Mouse (Mus musculus) stomach, postnatal 0 days (tissue): ENCODE measurements at regions not wholly inside any gene's neighbourhood (a gene's known extent, or its start where the extent isn't known, plus 50 kb on each side); places are given as distances from the start of the nearest gene placed in this dataset.

Source experiments
- ATAC-seq: fragments of 200-750 bp; cut with Nextera tagmentation; 2 replicates; pipeline ENCODE4 v1.8.0; 2017; ENCODE audit not compliant: low FRiP score, low TSS enrichment
- DNase-seq: peaks from one replicate; pipeline ENCODE4 v3.0.0-alpha.2; 2016; ENCODE audit warnings: low spot score
- H3K27ac ChIP-seq: fragments of 300-500 bp; sonication (generic); replicated peaks from 2 replicates; pipeline ENCODE4 v1.5.1; 2014; ENCODE audit warnings: mild to moderate bottlenecking, control low read depth
- H3K27me3 ChIP-seq: fragments of 300-500 bp; sonication (generic); 2 replicates; pipeline ENCODE4 v1.6.1; 2014; ENCODE audit warnings: low read length; ENCODE audit not compliant: control insufficient read depth, insufficient read depth
- H3K36me3 ChIP-seq: fragments of 300-500 bp; sonication (generic); 2 replicates; pipeline ENCODE4 v1.6.1; 2014; ENCODE audit warnings: low read length, mixed read lengths; ENCODE audit not compliant: control insufficient read depth, insufficient read depth
- H3K4me1 ChIP-seq: fragments of 300-500 bp; sonication (generic); replicated peaks from 2 replicates; pipeline ENCODE4 v1.6.1; 2014; ENCODE audit warnings: antibody characterized with exemption; ENCODE audit not compliant: control insufficient read depth, insufficient read depth
- H3K4me2 ChIP-seq: fragments of 300-500 bp; sonication (generic); replicated peaks from 2 replicates; pipeline ENCODE4 v1.6.1; 2014; ENCODE audit warnings: low read depth, mild to moderate bottlenecking, control low read depth, moderate library complexity
- H3K4me3 ChIP-seq: fragments of 300-500 bp; sonication (generic); 2 replicates; pipeline ENCODE4 v1.5.1; 2014; ENCODE audit warnings: low read depth, low read length, control low read depth
- H3K9ac ChIP-seq: fragments of 300-500 bp; sonication (generic); 2 replicates; pipeline ENCODE4 v1.6.1; 2014; ENCODE audit warnings: mild to moderate bottlenecking, low read length, control low read depth, mixed read lengths
- H3K9me3 ChIP-seq: fragments of 300-500 bp; sonication (generic); 2 replicates; pipeline ENCODE4 v1.6.1; 2016; ENCODE audit warnings: low read length; ENCODE audit not compliant: control insufficient read depth
- CTCF ChIP-seq: IDR thresholded peaks from 2 replicates; pipeline ENCODE4 v1.5.1; 2016; ENCODE audit warnings: antibody characterized with exemption, low read depth, mild to moderate bottlenecking, moderate library complexity
- EP300 ChIP-seq: optimal IDR thresholded peaks from 2 replicates; pipeline ENCODE3; 2016; ENCODE audit warnings: antibody characterized with exemption
- WGBS: fragments of 180-500 bp; shearing (Covaris S2); extraction: QIAGEN DNeasy Blood & Tissue Kit; methylation state at CpG from one replicate; pipeline ENCODE4 v1.1.7; 2014; 5-methylcytosine and 5-hydroxymethylcytosine counted together

GRCm38 (mm10) chrX:134890583-134890982 lies 74.0 kb downstream of the Nxf2 start:
- no peak overlapping the region for H3K27ac ChIP-seq
- H3K27me3 ChIP-seq: no peaks in the 10 kb centered on the region
- H3K36me3 ChIP-seq: no peaks in the 10 kb centered on the region
- H3K9ac ChIP-seq: no peak overlapping the region
- DNase-seq (no peak), ATAC-seq (no peak)
- no peaks in the 10 kb centered on the region for H3K4me1 ChIP-seq
- H3K9me3 ChIP-seq: no peaks in the 10 kb centered on the region
- TF ChIP-seq CTCF (no peak), EP300 (no peak)
- H3K4me2 ChIP-seq: no peak overlapping the region
- WGBS: 65% methylated on average over 3 of the region's 3 CpGs
- H3K4me3 ChIP-seq: no peak overlapping the region

DNA sequence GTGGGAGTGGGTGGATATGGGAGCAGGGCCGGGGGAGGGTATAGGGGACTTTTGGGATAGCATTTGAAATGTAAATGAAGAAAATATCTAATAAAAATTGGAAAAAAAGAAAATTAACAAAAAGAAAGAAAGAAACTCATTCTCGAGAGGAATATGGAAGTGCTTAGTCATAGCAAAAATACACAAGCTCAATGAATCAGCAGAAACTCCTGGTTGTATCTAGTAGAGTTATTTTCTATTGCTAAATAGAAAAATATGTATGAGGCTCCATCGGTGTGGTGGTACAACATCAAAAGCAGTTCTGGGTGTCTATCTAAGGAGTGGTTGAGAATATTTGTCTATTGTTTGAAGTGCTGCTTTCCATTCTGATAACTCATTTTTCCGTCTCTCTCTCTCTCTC lies 74.9 kb downstream of the Nxf2 start:
- H3K27ac ChIP-seq: no peak overlapping the region
- WGBS: 93% methylated on average over 4 of the region's 4 CpGs
- no peaks in the 10 kb centered on the region for H3K36me3 ChIP-seq
- H3K27me3 ChIP-seq: no peaks in the 10 kb centered on the region
- no peak overlapping the region for H3K4me2 ChIP-seq
- no peaks in the 10 kb centered on the region for H3K4me1 ChIP-seq
- ATAC-seq: no peak
- TF ChIP-seq CTCF (no peak), EP300 (no peak)
- H3K9me3 ChIP-seq: no peaks in the 10 kb centered on the region
- DNase-seq: no peak
- H3K4me3 ChIP-seq: no peak overlapping the region
- H3K9ac ChIP-seq: no peak overlapping the region

DNA sequence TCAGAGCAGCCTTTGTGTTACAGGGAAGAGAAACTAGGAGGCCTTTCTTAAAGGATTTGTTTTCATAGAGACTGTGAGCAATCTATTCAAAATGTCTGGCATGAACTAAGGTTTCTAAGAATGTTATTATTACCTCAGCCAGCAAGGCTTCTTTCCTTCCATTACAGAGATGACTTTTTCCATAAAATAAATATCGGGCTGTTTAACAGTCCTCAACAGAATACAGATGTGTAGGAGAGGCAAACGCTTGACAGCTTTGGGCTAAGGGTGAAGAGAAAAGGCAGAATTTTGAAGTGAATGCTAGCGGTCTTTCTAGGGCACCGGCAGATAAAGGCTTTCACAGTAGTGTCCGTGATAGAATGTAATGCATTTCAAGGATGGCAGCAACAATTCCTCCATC lies 73.3 kb upstream of the Armcx2 start:
- no peak for DNase-seq
- Histone ChIP-seq H3K27ac (peak overlapping the region; percentile 65), H3K9me3 (no peaks in the 10 kb centered on the region), H3K4me1 (no peaks in the 10 kb centered on the region), H3K9ac (no peak overlapping the region), H3K36me3 (no peaks in the 10 kb centered on the region), H3K4me2 (no peak overlapping the region), H3K27me3 (no peaks in the 10 kb centered on the region), H3K4me3 (no peak overlapping the region)
- 56% methylated on average over 5 of the region's 5 CpGs for WGBS
- ATAC-seq: peak; percentile 29; the same call in 1 of the 2 replicates
- TF ChIP-seq CTCF (no peak), EP300 (no peak)

DNA sequence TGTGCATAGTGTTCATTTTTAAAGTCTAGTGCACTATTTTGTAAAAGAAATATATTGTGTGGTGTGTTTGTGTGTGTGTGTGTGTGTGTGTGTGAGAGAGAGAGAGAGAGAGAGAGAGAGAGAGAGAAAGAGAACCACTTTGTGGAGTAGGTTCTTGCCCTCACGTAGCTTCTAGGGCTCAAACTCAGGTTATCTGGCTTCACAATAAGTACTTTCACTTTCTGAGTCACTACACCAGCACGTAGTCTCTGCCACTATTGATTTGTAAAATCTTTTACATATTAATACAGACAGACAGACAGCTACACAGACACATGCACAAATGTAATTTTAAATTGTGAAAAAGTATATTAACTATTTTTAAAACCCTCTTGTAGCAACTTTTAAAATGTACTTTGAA lies 70.9 kb upstream of the Armcx2 start:
- Histone ChIP-seq H3K27ac (no peak overlapping the region), H3K36me3 (no peaks in the 10 kb centered on the region), H3K9ac (no peak overlapping the region), H3K4me2 (no peak overlapping the region), H3K4me3 (no peak overlapping the region), H3K27me3 (no peaks in the 10 kb centered on the region), H3K4me1 (no peaks in the 10 kb centered on the region), H3K9me3 (no peaks in the 10 kb centered on the region)
- 73% methylated on average over 2 of the region's 2 CpGs for WGBS
- TF ChIP-seq EP300: no peak
- TF ChIP-seq CTCF: no peak
- ATAC-seq: no peak
- no peak for DNase-seq

DNA sequence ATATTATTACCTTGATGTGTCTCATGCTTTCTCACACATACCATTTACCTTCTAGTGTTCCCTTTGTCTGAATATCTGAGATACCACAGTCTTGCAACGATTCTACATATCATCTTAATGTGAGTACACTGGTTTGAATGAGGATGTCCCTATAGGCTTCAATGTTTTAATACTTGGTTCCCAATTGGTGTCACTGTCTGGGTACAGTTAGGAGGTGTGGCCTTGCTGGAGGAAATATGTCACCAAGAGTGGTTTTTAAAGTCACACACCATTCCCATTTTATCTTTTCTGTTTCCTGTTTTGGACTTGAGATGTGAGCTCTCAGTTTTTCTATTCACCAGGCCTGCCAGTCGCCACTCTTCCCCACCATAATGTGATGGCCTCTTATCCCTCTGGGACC lies 69.8 kb upstream of the Armcx2 start:
- TF ChIP-seq EP300: no peak
- no peak for TF ChIP-seq CTCF
- Histone ChIP-seq H3K27me3 (no peaks in the 10 kb centered on the region), H3K4me3 (no peak overlapping the region), H3K9me3 (no peaks in the 10 kb centered on the region), H3K36me3 (no peaks in the 10 kb centered on the region), H3K4me2 (no peak overlapping the region), H3K9ac (no peak overlapping the region), H3K4me1 (no peaks in the 10 kb centered on the region), H3K27ac (no peak overlapping the region)
- ATAC-seq (no peak), DNase-seq (no peak)
- WGBS: 81% methylated on average over 2 of the region's 2 CpGs

DNA sequence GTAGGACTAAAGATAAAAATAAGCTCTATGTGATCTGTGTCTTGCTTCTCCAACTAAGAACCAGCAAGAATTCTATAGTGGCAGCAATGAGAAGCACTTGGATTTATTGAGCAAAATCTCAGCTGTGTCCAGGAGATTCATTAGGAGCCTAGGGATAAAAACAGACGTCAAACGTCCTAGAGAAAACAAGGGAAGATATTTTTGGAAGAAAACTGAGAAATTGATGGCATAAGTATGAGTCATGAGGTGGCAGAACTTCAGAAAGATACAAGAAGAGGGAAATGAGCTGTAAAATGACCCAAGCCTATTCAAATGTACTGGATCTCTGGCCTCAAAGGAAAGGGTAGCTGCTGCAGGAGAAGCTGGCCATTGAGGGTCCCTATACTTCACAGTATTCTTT lies 65.7 kb upstream of the Armcx2 start:
- H3K4me2 ChIP-seq: no peak overlapping the region
- H3K9me3 ChIP-seq: no peaks in the 10 kb centered on the region
- ATAC-seq (no peak), DNase-seq (no peak)
- H3K4me3 ChIP-seq: no peak overlapping the region
- no peak overlapping the region for H3K27ac ChIP-seq
- H3K4me1 ChIP-seq: no peaks in the 10 kb centered on the region
- no peak for TF ChIP-seq CTCF
- TF ChIP-seq EP300: no peak
- WGBS: 38% methylated on average over 2 of the region's 2 CpGs
- no peaks in the 10 kb centered on the region for H3K27me3 ChIP-seq
- H3K9ac ChIP-seq: no peak overlapping the region
- H3K36me3 ChIP-seq: no peaks in the 10 kb centered on the region
